Mouse (Mus musculus): Measurements from ENCODE around the gene Cyp2c40.
"Not testable (repeated sequence)": the region's sequence is repeated elsewhere in the genome, so short reads cannot be mapped to it uniquely, and the experiment has no call there.

The Cyp2c40 gene

DNA sequence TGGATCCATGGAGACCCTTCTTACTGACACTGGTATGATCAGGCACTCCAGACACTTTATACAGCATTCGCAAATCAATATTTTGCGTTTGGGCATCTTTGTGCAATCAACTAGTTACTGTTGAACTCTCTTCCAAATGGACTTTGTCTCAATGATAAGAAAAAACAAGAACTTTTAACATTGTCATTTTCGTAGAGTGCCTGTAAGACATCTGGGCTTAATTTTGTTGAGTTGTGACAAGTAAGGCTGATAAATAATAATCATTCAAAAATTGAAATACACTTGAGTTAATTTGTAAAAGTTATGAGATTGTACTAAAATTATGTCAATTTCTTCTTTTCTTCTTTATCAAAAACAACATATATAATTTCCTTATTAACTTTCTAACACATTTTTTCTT is at the start of gene Cyp2c40:
Gene Cyp2c40, minus strand, starts transcription at position 101 of the 400 bp plus-strand sequence.
- DNase-seq (ENCODE audit: low spot score in 2 of 2) = not testable (repeated sequence)

DNA sequence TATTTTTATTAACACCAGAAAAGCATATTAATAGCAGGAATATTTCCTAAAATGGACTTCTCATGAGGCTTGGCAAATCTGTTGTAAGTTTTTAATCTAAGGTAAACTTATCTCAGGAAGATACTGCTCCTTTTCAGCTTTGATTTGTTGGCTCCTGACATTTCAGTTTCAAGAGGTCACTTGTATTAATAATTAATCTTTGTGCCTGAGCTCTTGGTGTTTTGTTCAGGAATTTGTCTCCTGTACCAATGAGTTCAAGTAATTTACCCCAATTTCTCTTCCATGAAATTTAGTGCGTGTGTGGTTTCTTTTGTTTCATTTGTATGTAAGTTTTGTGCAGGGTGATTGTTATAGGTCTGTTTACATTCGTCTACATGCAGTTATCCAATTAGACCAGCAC is 8.3 kb upstream of the Cyp2c40 start:
- not testable (repeated sequence) for DNase-seq (ENCODE audit: low spot score in 2 of 2)

DNA sequence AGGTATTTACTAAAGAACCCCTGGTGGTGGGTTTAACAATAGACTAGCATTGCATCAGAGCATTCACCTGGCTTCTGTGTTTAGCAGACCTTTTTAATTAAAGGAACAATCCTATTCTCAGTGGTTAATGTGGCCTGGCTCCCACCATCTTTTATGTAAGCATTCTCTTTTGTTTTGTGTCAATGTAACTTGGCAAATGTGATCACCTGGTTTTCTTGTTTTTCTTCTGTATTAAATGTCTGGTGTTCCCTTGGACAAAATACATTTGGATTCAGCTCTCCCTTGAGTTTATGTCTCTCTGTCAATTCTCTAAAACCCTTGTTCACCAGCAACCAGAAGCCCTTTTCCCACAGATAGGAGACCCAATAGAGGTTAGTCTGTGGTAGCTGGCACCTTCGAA is 3.8 kb upstream of the Cyp2c40 start:
- DNase-seq (ENCODE audit: low spot score in 2 of 2) = not testable (repeated sequence)

DNA sequence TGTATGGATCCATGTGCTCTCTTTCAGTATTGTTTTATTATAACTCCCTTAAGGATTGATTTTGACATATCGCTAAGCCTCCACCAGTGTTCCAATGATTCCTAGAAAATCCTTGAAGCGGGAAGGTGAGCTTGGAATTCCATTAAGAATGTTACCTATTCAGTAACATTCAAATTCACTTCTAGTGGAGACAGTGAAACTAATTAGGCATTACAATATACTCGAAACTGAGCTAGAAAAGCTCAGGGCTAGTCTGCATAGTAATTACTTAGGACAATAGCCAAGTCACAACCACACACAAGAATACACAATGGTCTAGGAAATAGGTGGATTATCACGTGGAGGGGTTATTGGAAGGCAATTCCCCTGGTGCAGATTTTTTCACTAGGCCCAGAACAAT is 3.4 kb upstream of the Cyp2c40 start:
- not testable (repeated sequence) for DNase-seq (ENCODE audit: low spot score in 2 of 2)

DNA sequence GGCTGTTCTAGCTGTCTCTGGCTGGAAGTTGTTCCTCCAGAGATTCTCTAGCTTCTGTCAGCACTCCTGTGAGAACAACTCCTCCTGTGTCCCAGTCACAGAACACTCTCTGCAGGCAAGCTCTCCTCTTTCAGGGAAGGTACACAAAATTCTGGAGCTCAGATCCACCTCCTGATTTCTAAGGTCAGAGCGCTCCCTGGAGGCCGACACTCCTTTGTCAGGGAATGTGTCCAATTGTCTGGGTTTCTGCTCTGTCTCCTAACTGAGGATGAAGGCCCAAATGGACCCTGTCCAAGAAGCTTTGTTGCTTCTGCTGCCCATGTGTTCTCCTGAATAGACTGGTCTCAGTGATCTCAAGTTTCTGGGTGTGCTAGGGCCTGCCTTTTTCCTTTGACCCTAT is 27.2 kb downstream of the Cyp2c40 start:
- not testable (repeated sequence) for DNase-seq (ENCODE audit: low spot score in 2 of 2)

DNA sequence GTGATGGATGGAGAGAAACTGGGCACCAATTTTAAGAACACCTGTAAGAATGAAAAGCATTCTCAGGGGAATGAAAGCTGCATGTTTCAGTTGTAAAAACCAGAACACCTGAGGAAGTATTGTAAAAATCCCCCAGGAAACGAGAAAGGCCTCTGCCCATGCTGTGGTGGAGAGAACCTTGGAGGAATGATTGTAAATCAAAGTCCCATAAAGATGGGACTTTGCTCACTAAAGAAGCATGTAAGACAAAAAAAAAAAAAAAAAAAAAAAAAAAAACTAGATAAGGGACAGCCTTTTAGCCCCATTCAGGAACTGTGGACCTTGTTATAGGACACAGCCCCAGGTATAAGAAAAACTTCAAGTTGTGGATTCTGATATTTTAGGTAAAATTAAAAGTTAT is 67.3 kb downstream of the Cyp2c40 start:
- no peak for DNase-seq (ENCODE audit: low spot score in 2 of 2)

DNA sequence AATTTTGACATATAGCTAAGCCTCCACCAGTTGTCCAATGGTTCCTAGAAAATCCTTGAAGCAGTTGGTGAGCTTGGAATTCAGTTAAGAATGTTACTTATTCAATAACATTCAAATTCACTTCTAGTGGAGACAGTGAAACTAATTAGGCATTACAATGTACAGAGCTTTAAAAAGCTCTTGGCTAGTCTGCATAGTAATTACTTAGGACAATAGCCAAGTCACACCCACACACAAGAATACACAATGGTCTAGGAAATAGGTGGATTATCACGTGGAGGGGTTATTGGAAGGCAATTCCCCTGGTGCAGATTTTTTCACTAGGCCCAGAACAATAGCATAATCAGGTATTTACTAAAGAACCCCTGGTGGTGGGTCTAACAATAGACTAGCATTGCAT is 68.3 kb downstream of the Cyp2c40 start:
- not testable (repeated sequence) for DNase-seq (ENCODE audit: low spot score in 2 of 2)

DNA sequence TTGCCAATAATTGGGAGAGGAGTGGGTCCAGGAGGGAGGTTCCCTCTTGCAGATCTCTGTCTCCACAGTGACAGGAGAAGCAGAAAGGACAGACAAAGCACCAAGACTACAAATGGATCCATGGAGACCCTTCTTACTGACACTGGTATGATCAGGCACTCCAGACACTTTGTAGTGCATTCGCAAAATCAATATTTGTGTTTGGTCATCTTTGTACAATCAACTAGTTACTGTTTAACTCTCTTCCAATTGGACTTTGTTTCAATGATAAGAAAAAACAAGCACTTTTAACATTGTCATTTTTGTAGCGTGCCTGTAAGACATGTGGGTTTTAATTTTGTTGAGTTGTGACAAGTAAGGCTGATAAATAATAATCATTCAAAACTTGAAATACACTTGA is 71.7 kb downstream of the Cyp2c40 start, which contains the start of gene Cyp2c68:
Gene Cyp2c68, minus strand, starts transcription at position 135 of the 400 bp plus-strand sequence.
- no peak for DNase-seq (ENCODE audit: low spot score in 2 of 2)
